11 mouse cellular contexts compared by ENCODE assay signal in genomic region chr1:170010716-170011505, GRCm38 (mm10). TPM values are rescaled to one million over a fixed set of nuclear protein-coding genes. Genes with fewer than 3 reads are reported as not detected.
DNase-seq lines count a peak whose midpoint lies in the region; ATAC-seq lines count a peak whose summit lies in the region.
"Had no signal": no experiment of that assay in that cellular context is flagged by ENCODE, and none has a peak within 500 bp of the region (broad histone marks: within the 10 kb centered on the region; RNA-seq: fewer than 3 reads in every experiment).

No protein-coding gene starts in this region.

- H3K9me3 ChIP-seq in kidney, embryonic 14.5 days (ENCODE audit: control insufficient read depth, low read length): peaks cover 9% of the 10 kb centered on the region
- peaks cover 8% of the 10 kb centered on the region for H3K9me3 ChIP-seq in intestine, embryonic 16.5 days (ENCODE audit: control insufficient read depth, low read length)
- H3K9me3 ChIP-seq in forebrain, embryonic 12.5 days: peaks cover 9% of the 10 kb centered on the region
- H3K9me3 ChIP-seq: liver, embryonic 15.5 days had no signal

- intact Hi-C loops in heart, postnatal 10 days (cut with DNase I): loop anchor here (5.0 kb wide), 1 partner anchor 46 kb away; no protein-coding TSS in a partner anchor

- H3K9ac ChIP-seq in kidney, embryonic 14.5 days (ENCODE audit: low read depth, low read length): no peak overlapping the region
- H3K9ac ChIP-seq in intestine, embryonic 16.5 days (ENCODE audit: low read depth, low read length): no peak overlapping the region
- H3K9ac ChIP-seq in forebrain, embryonic 12.5 days: no peak overlapping the region
- H3K9ac ChIP-seq: liver, embryonic 15.5 days had no signal

- 93% methylated on average over 15 of the region's 15 CpGs for WGBS in kidney, embryonic 14.5 days
- WGBS in intestine, embryonic 16.5 days: 87% methylated on average over 15 of the region's 15 CpGs
- WGBS in forebrain, embryonic 12.5 days: 93% methylated on average over 15 of the region's 15 CpGs

- 0 out of 2 replicates have a peak, but pooled peaks cover 5% of the 10 kb centered on the region for H3K4me1 ChIP-seq in kidney, embryonic 14.5 days (ENCODE audit: control insufficient read depth, insufficient read depth, low read length)
- no peaks in the 10 kb centered on the region for H3K4me1 ChIP-seq in intestine, embryonic 16.5 days (ENCODE audit: control insufficient read depth, insufficient read depth, low read length)
- no peaks in the 10 kb centered on the region for H3K4me1 ChIP-seq in forebrain, embryonic 12.5 days
- H3K4me1 ChIP-seq: liver, embryonic 15.5 days had no signal

- no peaks in the 10 kb centered on the region for H3K27me3 ChIP-seq in kidney, embryonic 14.5 days (ENCODE audit: control insufficient read depth, insufficient read depth, low read length)
- H3K27me3 ChIP-seq in intestine, embryonic 16.5 days (replicated peaks; ENCODE audit: control insufficient read depth, insufficient read depth, low read length): no peaks in the 10 kb centered on the region
- H3K27me3 ChIP-seq in forebrain, embryonic 12.5 days: no peaks in the 10 kb centered on the region
- H3K27me3 ChIP-seq: liver, embryonic 15.5 days had no signal

- no peak overlapping the region for H3K27ac ChIP-seq in kidney, embryonic 14.5 days (ENCODE audit: low read depth, low read length)
- no peak overlapping the region for H3K27ac ChIP-seq in intestine, embryonic 16.5 days (ENCODE audit: low read length)
- H3K27ac ChIP-seq in forebrain, embryonic 12.5 days: no peak overlapping the region
- H3K27ac ChIP-seq: kidney, postnatal 0 days; liver, embryonic 15.5 days had no signal

- no peaks in the 10 kb centered on the region for H3K36me3 ChIP-seq in kidney, embryonic 14.5 days (ENCODE audit: control insufficient read depth, insufficient read depth, low read length)
- peaks cover 3% of the 10 kb centered on the region; the same call in 1 of the 2 replicates for H3K36me3 ChIP-seq in intestine, embryonic 16.5 days (ENCODE audit: control insufficient read depth, insufficient read depth, low read length)
- no peaks in the 10 kb centered on the region for H3K36me3 ChIP-seq in forebrain, embryonic 12.5 days (replicated peaks)
- H3K36me3 ChIP-seq: liver, embryonic 15.5 days had no signal

- no peak overlapping the region for H3K4me3 ChIP-seq in kidney, embryonic 14.5 days (ENCODE audit: low read length)
- no peak overlapping the region for H3K4me3 ChIP-seq in intestine, embryonic 16.5 days (ENCODE audit: low read length)
- H3K4me3 ChIP-seq in forebrain, embryonic 12.5 days (replicated peaks): no peak overlapping the region
- H3K4me3 ChIP-seq: liver, embryonic 15.5 days had no signal

- H3K4me2 ChIP-seq in kidney, embryonic 14.5 days (replicated peaks; ENCODE audit: low read depth, low read length): no peak overlapping the region
- H3K4me2 ChIP-seq in intestine, embryonic 16.5 days (ENCODE audit: low read depth, low read length): no peak overlapping the region
- H3K4me2 ChIP-seq in forebrain, embryonic 12.5 days: no peak overlapping the region
- H3K4me2 ChIP-seq: liver, embryonic 15.5 days had no signal

- ATAC-seq in kidney, embryonic 14.5 days (ENCODE audit: low FRiP score, low TSS enrichment): no peak
- ATAC-seq in intestine, embryonic 16.5 days: no peak
- ATAC-seq in forebrain, embryonic 12.5 days (ENCODE audit: low FRiP score): no peak

- DNase-seq in kidney, adult 11 months: peak; percentile 30
- DNase-seq in cerebellum, postnatal 25 days: peak; percentile 65 to 67
- peak; percentile 66 to 67 for DNase-seq in heart, postnatal 10 days
- DNase-seq in lung, postnatal 10 days: peak; percentile 77
- no peak for DNase-seq in layer of hippocampus, adult 8-10 months (ENCODE audit: low spot score in 2 of 2)
- DNase-seq: retina, postnatal 1 day had no signal

RNA-seq across cellular contexts. Expression of gene Hsd17b7, which starts 41.9 kb away (rescaled TPM):
- polyA plus RNA-seq in kidney, embryonic 14.5 days (2014; fragmentation: Nextera tagmentation; extraction: Ambion mirVana): 7.5 and 16.3 TPM in 2 replicates
- 10 to 100 TPM; 24.5 to 29.4 TPM for total RNA-seq in heart, postnatal 10 days (2021)
- polyA plus RNA-seq in intestine, embryonic 16.5 days (2015; fragmentation: Nextera tagmentation; extraction: Ambion mirVana): 21.1 and 23.8 TPM in 2 replicates
- total RNA-seq in layer of hippocampus, adult 8-10 months (2022): 10 to 100 TPM; 14.9 to 19.0 (median 17.0) TPM
- polyA plus RNA-seq in forebrain, embryonic 12.5 days (2016; fragmentation: Nextera tagmentation; extraction: Ambion mirVana): 17.7 and 20.9 TPM in 2 replicates

Comparison
In these comparisons a context has a peak if more than half of its experiments do, and no peak if none do; other contexts are left out.
1. DNase-seq: peak in kidney, adult 11 months (single experiment), cerebellum, postnatal 25 days (2 of 2), heart, postnatal 10 days (2 of 2) and lung, postnatal 10 days (single experiment); none in layer of hippocampus, adult 8-10 months (0 of 2).